Mouse (Mus musculus) skeletal muscle tissue, adult 2 months (tissue): Measurements from ENCODE around the gene Pbx3.

ENCODE experiments used
- DNase-seq: peaks from one replicate; pipeline ENCODE4 v3.0.0-alpha.2; 2012; ENCODE audit warnings: low read depth, low spot score

The Pbx3 gene

GRCm38 (mm10) chr2:34298202-34298601 lies 74.7 kb downstream of the Pbx3 start:
- no peak for DNase-seq

DNA sequence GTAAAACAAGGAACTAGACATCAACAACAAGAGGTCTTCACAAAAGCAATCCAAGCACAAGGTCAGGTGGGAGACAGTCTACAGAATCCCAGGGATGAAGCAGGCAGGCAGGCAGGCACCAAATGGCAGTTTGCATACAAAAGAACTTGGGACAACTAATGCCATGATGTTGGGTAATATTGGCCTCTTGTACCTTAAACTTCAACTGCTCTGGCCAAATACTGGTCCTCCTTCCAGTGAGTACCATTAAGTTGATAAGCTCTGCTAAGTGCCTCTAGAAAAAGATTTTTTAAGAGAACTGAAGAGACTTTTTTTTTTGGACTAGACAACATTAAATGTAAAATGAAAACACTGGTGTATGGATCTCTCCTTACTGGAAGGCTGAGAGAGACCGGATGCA lies 83.2 kb downstream of the Pbx3 start:
- DNase-seq: no peak

GRCm38 (mm10) chr2:34284239-34284638 lies 88.7 kb downstream of the Pbx3 start:
- DNase-seq: no peak

- no peak for DNase-seq
Observed at GRCm38 (mm10) chr2:34280996-34281395, 91.9 kb downstream of the Pbx3 start.

GRCm38 (mm10) chr2:34279726-34280125 lies 93.2 kb downstream of the Pbx3 start:
- DNase-seq: no peak

- no peak for DNase-seq
Observed at GRCm38 (mm10) chr2:34275630-34276193, 97.2 kb downstream of the Pbx3 start.

DNA sequence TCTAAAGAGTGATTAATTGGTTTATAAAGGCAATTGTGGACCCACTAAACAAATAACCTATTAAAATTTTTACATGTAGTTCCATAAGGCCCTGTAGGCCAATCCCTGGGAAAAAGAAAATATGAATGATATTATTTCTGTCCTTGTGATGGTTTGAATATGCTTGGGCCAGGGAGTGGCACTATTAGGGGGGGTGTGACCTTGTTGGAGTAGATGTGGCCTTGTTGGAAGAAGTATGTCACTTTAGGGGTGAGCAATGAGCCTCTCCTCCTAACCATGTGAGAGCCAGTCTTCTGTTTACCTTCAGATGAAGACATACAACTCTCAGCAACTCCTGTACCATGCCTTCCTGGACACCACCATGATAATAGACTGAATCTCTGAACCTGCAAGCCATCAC lies 110.9 kb downstream of the Pbx3 start:
- DNase-seq: no peak

GRCm38 (mm10) chr2:34260653-34261076 lies 112.3 kb downstream of the Pbx3 start:
- no peak for DNase-seq

DNA sequence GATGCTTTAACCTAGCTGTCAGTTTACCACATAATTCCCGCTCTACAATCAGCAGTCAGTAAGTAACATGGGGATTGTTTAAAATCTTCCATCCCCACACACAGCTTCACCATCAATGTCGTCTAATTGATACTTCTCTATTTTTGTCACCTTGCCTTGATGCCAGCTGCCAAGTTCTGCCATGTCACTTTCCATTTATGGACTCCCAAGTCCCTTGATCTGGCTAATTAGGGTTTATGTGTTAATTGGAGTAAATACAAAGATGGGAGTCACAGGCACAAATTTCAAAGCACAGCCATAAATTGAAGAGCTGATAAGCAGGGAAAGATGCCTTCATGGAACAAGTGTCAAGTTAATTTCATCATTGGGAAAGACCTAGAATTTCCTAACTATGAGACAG lies 114.7 kb downstream of the Pbx3 start:
- no peak for DNase-seq

DNA sequence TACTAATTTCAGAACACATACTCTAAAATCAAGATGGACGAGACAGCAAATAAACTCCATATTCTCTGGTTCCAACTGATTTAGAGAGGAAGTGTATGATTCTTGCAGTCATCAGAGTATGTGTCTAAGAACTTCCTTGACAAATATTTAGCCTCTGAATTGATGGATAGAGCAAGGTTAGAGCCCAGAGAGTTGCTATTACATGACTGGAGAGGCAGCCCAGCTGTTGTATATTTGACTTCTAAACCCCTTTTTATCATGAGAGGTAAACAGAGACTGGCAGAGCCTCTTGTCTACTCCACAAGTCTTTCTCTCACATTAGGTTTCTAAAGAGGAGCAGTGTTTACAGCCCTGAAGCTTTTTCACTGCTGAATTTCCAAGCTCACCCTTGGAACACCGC lies 115.3 kb downstream of the Pbx3 start:
- DNase-seq: no peak

DNA sequence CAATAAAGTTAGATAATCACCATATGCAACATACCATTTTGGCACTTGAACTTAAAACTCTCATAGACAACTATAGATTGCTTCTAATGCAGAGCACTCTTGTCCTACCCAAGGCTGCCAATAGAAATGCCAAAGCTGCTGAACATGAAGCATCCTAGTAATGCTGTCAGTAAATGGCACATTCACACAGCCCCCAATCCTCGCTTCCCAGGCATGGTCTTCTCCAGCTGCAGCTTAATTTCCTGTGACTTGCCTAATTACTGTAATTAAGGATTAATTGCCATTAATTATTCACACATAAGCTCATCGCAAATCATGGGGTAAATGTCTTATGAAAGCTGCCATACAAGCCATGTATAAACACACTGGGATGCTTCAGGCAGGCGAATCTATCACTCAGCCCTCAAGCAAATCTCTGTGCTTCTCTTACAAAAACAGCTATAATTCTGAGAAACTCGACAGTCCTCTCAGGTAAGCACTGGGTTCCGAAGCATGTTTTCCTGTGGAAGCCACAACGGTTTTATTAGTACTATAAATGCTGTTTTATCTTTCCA lies 116.9 kb downstream of the Pbx3 start:
- DNase-seq: no peak

DNA sequence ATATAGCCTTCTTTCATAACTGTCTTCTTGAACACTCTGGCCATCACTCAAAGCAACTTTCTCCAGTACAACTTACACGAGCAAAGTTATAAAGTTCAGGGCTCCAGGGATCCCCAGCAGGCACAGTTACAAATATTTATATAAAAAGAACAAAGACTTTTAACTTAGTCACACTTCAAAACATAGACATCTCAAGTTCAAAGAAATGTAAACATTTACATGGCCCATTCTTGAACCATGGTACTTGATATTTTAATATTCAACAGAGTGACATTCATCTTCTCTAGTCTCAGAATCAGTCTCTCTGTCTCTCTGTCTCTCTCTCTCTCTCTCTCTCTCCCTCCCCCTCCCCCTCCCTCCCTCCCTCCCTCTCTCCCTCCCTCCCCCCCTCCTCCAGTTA lies 119.3 kb downstream of the Pbx3 start:
- DNase-seq: no peak

DNA sequence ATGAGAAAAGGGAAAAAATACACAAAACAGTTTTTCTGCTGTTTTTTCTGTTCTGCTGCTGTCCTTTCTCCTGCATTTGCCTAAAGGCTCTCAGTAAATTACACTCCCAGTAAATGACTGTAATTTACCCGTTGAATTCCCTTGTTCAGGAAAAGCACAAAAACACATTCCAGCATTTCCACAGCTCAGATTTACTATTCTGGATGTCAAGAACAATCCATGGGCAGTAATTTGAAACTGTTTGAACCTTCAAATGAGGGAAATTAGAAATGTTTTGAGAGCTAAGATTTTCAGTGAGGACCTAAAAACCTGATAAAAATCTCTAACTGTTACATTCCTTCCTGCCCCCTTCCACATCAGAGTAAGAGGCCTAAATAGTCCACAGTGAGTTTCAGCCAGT lies 119.8 kb downstream of the Pbx3 start:
- DNase-seq: no peak

- DNase-seq: no peak
Observed at GRCm38 (mm10) chr2:34252286-34252685, 120.7 kb downstream of the Pbx3 start.

GRCm38 (mm10) chr2:34249961-34250658 lies 122.8 kb downstream of the Pbx3 start:
- DNase-seq: no peak

- DNase-seq: peak; percentile 0
Observed at GRCm38 (mm10) chr2:34249141-34249960, 123.6 kb downstream of the Pbx3 start.

DNA sequence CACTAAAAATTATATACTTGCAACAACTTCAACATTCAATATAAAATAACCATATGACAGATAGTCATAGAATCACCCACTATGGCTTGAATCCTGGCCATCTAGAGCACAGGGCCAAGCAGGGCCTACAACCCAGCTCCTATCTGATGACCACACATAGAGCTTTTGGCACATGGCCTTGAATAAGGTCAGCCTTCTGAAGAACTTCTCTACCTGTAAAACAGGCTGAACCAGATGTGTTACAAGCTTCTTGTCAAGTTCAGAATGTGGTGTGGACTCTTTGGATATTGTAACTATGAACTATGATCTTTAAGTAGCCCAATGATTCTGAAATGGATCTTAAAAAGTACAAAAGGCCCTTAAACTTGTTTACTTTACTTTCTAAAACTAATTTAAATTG lies 132.1 kb downstream of the Pbx3 start:
- DNase-seq: no peak

- no peak for DNase-seq
Observed at GRCm38 (mm10) chr2:34239315-34239858, 133.6 kb downstream of the Pbx3 start.

DNA sequence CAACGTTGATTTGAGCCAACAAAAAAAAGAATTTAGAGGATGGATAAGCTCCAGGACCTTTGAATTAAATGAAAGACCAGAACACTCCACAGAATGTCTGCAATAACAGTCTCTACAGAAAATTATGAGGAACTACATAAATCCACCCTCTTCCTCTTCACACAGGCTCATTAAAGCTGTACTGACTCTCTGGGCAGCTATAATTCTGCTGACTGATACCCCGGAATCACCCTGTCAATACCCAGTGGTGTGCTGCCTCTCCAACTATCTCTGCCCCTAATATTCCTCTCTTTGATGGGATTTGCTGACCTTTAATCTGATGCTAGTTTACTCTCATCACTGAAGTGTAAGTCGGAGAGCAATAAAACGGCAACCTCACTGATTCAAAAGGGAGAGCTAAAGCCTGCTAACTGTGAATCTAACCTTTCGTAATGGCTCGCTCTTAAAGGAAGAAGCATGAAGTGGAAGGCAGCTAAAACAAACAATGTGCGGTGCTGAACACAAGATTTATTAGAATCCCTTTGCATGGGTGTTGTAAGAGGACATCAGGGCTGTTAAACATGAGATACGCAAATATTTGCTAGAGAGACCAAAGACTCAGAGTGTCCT lies 137.4 kb downstream of the Pbx3 start:
- DNase-seq: no peak

DNA sequence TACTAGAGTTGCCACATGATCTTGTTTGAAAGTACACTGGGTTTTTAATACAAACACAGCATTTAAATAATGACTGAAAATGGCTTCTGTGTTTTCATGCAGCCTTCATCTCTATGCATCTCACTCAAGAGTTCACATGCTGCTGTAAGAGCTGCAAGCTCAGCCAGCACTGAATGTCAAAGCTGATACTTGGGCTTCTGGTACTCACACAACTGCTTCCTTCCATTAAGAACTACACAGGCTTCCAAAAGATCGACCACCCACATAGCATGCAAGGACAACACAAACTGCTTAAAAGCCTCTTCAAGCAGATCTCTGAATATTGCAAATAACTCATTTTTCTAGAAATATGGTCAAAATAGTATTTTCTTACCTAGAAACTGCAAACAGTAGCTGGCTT lies 138.7 kb downstream of the Pbx3 start:
- no peak for DNase-seq

GRCm38 (mm10) chr2:34233271-34233670 lies 139.7 kb downstream of the Pbx3 start:
- DNase-seq: no peak

DNA sequence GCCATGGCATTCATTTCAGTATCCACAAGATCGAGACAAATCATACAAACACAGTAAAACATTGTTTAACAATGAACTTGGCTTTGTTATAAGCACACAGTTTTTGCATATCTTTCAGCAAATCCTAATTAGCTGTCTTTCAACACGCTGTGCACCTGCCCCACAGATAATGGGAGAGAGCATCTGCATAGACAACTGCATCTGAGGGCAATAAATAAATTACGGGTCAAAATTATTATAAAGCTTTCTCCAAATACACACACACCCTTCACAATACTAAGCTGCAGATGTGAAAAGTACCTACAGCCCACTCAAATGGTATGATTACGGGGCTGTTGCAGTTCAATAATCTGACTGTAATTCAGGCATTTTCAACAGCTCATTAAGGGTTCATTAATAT lies 145.3 kb downstream of the Pbx3 start:
- DNase-seq: no peak
